Mouse (Mus musculus) heart, postnatal 0 days (tissue): ENCODE measurements at regions not wholly inside any gene's neighbourhood (a gene's known extent, or its start where the extent isn't known, plus 50 kb on each side); places are given as distances from the start of the nearest gene placed in this dataset.

Source experiments
- CTCF ChIP-seq: IDR thresholded peaks from 2 replicates; pipeline ENCODE4 v1.5.1; 2016; ENCODE audit warnings: antibody characterized with exemption, control low read depth, low read depth
- EP300 ChIP-seq: IDR thresholded peaks from 2 replicates; pipeline ENCODE4 v1.6.1; 2016; ENCODE audit warnings: antibody characterized with exemption, low read depth

- TF ChIP-seq CTCF (no peak), EP300 (no peak)
Observed at GRCm38 (mm10) chr13:6906000-6906399, 257.4 kb upstream of the Pfkp start.
